Mouse (Mus musculus) kidney, embryonic 15.5 days (tissue): ENCODE data around the gene Serpinb1a. TPM values are rescaled to one million over a fixed set of nuclear protein-coding genes. Genes with fewer than 3 reads are reported as not detected.
"Not testable (repeated sequence)": the region's sequence is repeated elsewhere in the genome, so short reads cannot be mapped to it uniquely, and the experiment has no call there.

ENCODE experiments used
- ATAC-seq: fragments of 200-750 bp; cut with Nextera tagmentation; replicated peaks from 2 replicates; pipeline ENCODE4 v1.8.0; 2017; ENCODE audit warnings: moderate TSS enrichment; ENCODE audit not compliant: low FRiP score
- H3K27ac ChIP-seq: fragments of 300-500 bp; sonication (generic); 2 replicates; pipeline ENCODE4 v1.5.1; 2015; ENCODE audit warnings: mild to moderate bottlenecking, inconsistent platforms
- H3K27me3 ChIP-seq: fragments of 300-500 bp; sonication (generic); 2 replicates; pipeline ENCODE4 v1.6.1; 2015; ENCODE audit warnings: inconsistent platforms
- H3K36me3 ChIP-seq: fragments of 300-500 bp; sonication (generic); 2 replicates; pipeline ENCODE4 v1.6.1; 2015; ENCODE audit warnings: inconsistent platforms
- H3K4me1 ChIP-seq: fragments of 300-500 bp; sonication (generic); 2 replicates; pipeline ENCODE4 v1.6.1; 2015; ENCODE audit warnings: inconsistent platforms
- H3K4me2 ChIP-seq: fragments of 300-500 bp; sonication (generic); 2 replicates; pipeline ENCODE4 v1.6.1; 2015; ENCODE audit warnings: moderate library complexity, mild to moderate bottlenecking, inconsistent platforms
- H3K4me3 ChIP-seq: fragments of 300-500 bp; sonication (generic); replicated peaks from 2 replicates; pipeline ENCODE4 v1.5.1; 2015; ENCODE audit warnings: mild to moderate bottlenecking, inconsistent platforms
- H3K9ac ChIP-seq: fragments of 300-500 bp; sonication (generic); 2 replicates; pipeline ENCODE4 v1.6.1; 2015; ENCODE audit warnings: mild to moderate bottlenecking, inconsistent platforms
- H3K9me3 ChIP-seq: fragments of 300-500 bp; sonication (generic); replicated peaks from 2 replicates; pipeline ENCODE4 v1.6.1; 2016; ENCODE audit warnings: inconsistent platforms
- WGBS: fragments of 180-500 bp; shearing (Covaris S2); methylation state at CpG from one replicate; pipeline ENCODE4 v1.1.7; 2015; ENCODE audit warnings: mixed read lengths; 5-methylcytosine and 5-hydroxymethylcytosine counted together
- polyA plus RNA-seq: library from polyadenylated mRNA; unstranded; fragments of >200 nt; fragmentation: Nextera tagmentation; extraction: Ambion mirVana; gene quantifications from 2 replicates; pipeline ENCODE4 v1.2.1, GENCODE M21; 2015

The Serpinb1a gene
- polyA plus RNA-seq, 1 experiment from 2014 or later: 12.4 TPM

DNA sequence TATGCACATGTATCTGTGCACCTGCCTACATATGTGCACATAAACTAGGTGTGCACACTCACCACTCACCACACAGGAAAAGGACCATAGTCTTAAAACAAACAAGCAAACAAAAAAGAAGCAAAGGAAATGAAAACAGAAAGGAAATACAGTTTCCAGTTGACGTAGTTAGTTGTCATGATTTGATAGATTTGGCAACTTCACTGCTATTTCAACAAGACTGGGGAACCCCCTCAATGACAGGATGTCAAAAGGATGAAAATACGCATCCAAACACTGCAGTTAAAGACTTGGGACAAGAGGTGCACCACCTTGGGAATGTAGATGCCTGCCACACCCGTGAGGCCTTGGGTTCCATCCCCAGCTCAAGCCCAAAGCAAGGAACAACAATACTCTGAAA lies 13.5 kb upstream of the Serpinb1a start:
- H3K36me3 ChIP-seq, H3K4me2 ChIP-seq, ATAC-seq, H3K9ac ChIP-seq, H3K9me3 ChIP-seq, H3K27ac ChIP-seq, H3K4me3 ChIP-seq, H3K27me3 ChIP-seq, H3K4me1 ChIP-seq: not testable (repeated sequence)
- WGBS: 79% methylated on average over 3 of the region's 3 CpGs

DNA sequence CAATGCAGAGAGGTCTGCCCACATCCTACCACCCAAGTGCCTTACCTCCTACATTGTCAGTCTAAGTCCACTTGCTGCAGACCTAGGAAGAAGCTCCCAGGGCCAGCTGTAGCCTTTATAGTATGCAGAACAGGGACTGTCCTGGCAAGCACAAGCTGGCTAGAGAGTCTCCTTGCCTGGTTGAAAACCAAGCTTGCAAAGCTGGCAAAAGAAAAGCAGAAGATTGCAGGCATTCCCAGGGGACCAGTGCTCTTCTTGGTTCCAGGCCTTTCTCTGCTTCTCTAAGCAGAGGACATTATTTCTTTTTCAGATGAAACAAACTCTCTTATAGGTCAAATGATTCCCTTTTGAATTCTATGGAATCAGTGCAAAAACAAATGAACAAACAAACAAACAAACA lies 12.5 kb upstream of the Serpinb1a start:
- Histone ChIP-seq H3K27me3 (no peaks in the 10 kb centered on the region), H3K36me3 (no peaks in the 10 kb centered on the region), H3K4me3 (no peak overlapping the region), H3K9me3 (no peaks in the 10 kb centered on the region), H3K4me2 (no peak overlapping the region), H3K4me1 (0 out of 2 replicates have a peak, but pooled peaks cover 4% of the 10 kb centered on the region), H3K27ac (no peak overlapping the region), H3K9ac (no peak overlapping the region)
- ATAC-seq: no peak

DNA sequence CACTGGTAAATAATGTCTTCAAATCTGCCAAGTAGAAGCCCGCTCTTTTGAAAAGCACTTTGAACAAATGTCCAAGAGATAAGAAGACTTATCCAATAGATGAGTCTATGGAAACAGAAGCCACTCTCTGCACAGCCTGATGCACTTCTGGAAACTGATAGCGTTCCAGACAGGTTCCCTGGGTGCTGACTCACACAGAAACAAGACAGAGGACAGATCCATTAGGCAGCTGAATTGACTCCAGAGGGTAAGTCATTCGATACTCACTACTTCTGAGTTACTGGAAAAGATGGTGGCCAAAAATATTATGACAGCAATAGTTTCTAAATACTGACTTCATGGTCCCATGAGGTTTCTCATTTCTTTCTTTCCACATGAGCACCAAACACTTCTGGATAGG lies 9.8 kb upstream of the Serpinb1a start:
- H3K9me3 ChIP-seq: no peaks in the 10 kb centered on the region
- 80% methylated on average over 3 of the region's 3 CpGs for WGBS
- H3K27me3 ChIP-seq: no peaks in the 10 kb centered on the region
- no peaks in the 10 kb centered on the region for H3K36me3 ChIP-seq
- ATAC-seq: no peak
- H3K4me1 ChIP-seq: 0 out of 2 replicates have a peak, but pooled peaks cover 4% of the 10 kb centered on the region
- no peak overlapping the region for H3K4me3 ChIP-seq
- H3K4me2 ChIP-seq: no peak overlapping the region
- H3K9ac ChIP-seq: no peak overlapping the region
- H3K27ac ChIP-seq: no peak overlapping the region

DNA sequence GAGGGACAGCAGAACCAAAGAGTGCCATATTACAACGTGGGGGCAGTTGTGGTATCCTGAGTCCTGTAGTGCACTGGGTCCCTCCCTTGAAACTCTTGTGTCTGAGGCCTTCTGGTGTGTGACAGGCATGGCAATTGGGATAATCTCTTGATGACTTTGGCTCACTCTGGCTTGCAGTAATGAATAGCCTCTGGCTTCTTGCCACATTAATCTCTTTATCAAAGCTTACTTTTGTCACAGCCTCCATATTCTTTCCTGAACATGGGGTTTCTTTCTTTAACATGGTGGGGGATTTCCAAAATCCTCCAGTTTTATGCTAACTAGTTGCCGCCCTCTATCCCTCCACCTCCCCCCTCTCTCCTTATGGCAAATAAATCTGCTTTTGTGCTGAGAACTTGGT lies 2.1 kb upstream of the Serpinb1a start:
- no peak for ATAC-seq
- Histone ChIP-seq H3K4me1 (peaks cover 20% of the 10 kb centered on the region), H3K9ac (no peak overlapping the region), H3K4me3 (no peak overlapping the region), H3K36me3 (no peaks in the 10 kb centered on the region), H3K4me2 (no peak overlapping the region), H3K9me3 (no peaks in the 10 kb centered on the region), H3K27me3 (no peaks in the 10 kb centered on the region), H3K27ac (no peak overlapping the region)
- 75% methylated on average over 2 of the region's 2 CpGs for WGBS

DNA sequence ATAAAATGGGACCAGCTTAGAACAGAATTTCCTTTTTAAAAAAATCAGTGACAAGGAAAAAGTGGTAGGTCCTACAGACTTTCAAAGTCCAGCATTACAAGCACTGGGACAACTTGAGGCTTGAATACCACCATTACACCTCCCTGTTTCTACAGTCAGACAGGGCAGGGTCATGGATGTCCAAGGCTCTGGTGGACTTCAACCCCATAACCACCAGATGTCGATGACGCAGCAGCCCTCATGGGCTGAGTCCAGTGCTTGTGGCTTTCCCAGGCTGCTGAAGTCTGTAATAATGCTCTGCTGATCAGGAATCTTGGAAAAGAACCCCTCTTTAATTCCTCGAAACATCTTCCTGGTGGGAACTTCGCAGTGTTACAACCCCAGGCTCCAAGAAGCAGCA lies 1.6 kb upstream of the Serpinb1a start:
- ATAC-seq: no peak
- H3K4me1 ChIP-seq: peaks cover 20% of the 10 kb centered on the region

DNA sequence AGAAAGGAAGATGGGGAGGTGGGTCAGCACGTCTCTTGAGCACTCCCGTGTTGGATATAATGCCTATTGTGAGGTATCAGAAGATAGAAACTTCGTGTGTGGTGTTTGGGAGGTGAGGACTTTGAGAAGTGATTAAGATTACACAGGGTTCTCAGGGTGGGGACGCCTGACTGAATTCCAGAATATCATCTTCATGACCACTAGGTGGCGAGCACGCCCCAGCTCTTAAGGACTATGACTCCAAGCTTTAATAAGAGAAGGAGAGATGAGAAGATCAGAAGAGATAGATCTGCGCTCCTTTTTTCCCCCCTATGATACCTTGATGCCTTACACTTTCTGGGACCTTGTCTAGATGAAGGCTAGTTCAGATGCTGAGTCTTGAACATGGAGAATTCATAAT lies 982 bp upstream of the Serpinb1a start:
- Histone ChIP-seq H3K36me3 (no peaks in the 10 kb centered on the region), H3K27ac (no peak overlapping the region), H3K9me3 (no peaks in the 10 kb centered on the region), H3K4me2 (no peak overlapping the region), H3K27me3 (no peaks in the 10 kb centered on the region), H3K9ac (no peak overlapping the region), H3K4me1 (peaks cover 20% of the 10 kb centered on the region), H3K4me3 (no peak overlapping the region)
- no peak; the same call in 1 of the 2 replicates for ATAC-seq
- WGBS: 15% methylated on average over 7 of the region's 7 CpGs

More for the DNA sequence above, 1.6 kb upstream of the Serpinb1a start:
- 95% methylated on average over 4 of the region's 4 CpGs for WGBS
- no peaks in the 10 kb centered on the region for H3K36me3 ChIP-seq
- no peak overlapping the region for H3K9ac ChIP-seq
- H3K4me3 ChIP-seq: no peak overlapping the region
- H3K27ac ChIP-seq: no peak overlapping the region
- H3K27me3 ChIP-seq: no peaks in the 10 kb centered on the region
- H3K4me2 ChIP-seq: no peak overlapping the region
- no peaks in the 10 kb centered on the region for H3K9me3 ChIP-seq

DNA sequence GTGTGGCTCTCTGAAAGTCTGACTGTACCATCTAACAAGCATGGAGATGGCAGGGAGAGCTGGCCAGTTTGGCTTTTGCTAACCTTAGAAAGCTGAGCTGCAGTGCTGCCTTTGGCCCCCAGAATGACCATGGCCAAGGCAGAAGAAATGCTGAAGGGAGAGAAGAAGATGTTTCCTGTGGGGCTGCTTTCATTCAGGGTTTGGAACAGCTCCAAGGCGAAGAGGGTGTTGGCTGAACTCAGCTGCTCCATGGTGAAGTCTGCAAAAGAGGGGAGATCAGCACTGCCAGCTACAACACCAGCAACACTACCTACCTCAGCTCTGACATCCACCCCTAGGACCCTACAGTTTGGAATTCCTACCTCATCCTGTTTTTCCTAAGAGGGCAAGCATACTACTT lies 829 bp downstream of the Serpinb1a start:
- Histone ChIP-seq H3K4me1 (peaks cover 20% of the 10 kb centered on the region), H3K9ac (no peak overlapping the region), H3K36me3 (no peaks in the 10 kb centered on the region), H3K4me3 (no peak overlapping the region), H3K9me3 (no peaks in the 10 kb centered on the region), H3K4me2 (0 out of 2 replicates have a peak overlapping the region, but pooled peaks have one; percentile 16), H3K27me3 (no peaks in the 10 kb centered on the region), H3K27ac (no peak overlapping the region)
- WGBS: 83% methylated on average over 1 of the region's 1 CpGs
- ATAC-seq: no peak

DNA sequence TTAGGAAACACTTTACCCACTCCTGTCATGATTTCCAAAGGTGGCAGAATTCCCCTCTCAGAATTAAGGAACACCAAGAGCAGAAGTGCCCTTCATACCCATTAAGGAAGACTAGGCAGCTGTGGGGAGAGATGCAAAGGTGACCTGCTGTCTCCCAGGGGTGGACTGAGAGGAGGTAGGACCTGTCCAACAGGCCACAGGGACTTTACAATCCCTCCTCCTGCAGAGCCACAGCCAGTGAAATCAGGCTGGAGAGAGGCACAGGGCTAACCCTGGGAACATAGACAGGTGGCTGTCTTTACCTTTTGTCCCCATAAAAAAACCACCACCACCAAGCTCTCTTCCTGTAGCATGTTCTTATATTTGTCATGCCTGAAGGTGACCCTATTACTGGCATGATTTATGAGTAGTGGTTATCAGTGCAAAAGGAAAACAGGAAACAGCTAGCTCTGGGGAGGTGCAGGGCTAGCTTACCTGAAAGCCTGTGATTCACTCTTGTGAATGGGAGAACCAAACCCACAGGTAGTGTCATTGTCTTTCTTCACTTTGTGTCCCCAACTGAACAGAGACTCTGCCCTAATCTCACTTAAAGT lies 1.4 kb downstream of the Serpinb1a start:
- no peaks in the 10 kb centered on the region for H3K27me3 ChIP-seq
- ATAC-seq: no peak
- H3K27ac ChIP-seq: 0 out of 2 replicates have a peak overlapping the region, but pooled peaks have one; percentile 18

DNA sequence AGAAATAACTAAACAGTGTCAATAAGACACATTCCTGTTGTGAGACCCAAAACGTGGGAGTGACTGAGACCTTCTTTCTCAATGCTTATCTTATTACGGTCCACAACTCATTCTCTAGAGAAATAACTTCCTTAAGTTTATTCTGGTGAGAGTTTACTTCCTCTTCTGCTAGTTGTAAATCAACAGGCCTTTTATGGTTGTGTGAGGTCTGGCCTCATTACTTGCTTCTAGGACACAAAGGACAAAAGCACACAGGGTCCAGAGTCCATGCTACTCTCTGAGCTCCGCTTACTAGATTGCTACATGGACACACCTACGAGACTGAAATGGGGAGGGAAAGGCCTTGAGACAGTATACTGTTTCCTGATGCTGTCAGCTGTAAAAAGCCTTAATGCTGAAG lies 1.9 kb downstream of the Serpinb1a start:
- 0 out of 2 replicates have a peak overlapping the region, but pooled peaks have one; percentile 18 for H3K27ac ChIP-seq

More for the DNA sequence above, 1.4 kb downstream of the Serpinb1a start:
- H3K9ac ChIP-seq: no peak overlapping the region
- no peak overlapping the region for H3K4me3 ChIP-seq
- peaks cover 20% of the 10 kb centered on the region for H3K4me1 ChIP-seq
- H3K4me2 ChIP-seq: no peak overlapping the region
- H3K9me3 ChIP-seq: no peaks in the 10 kb centered on the region
- no peaks in the 10 kb centered on the region for H3K36me3 ChIP-seq

DNA sequence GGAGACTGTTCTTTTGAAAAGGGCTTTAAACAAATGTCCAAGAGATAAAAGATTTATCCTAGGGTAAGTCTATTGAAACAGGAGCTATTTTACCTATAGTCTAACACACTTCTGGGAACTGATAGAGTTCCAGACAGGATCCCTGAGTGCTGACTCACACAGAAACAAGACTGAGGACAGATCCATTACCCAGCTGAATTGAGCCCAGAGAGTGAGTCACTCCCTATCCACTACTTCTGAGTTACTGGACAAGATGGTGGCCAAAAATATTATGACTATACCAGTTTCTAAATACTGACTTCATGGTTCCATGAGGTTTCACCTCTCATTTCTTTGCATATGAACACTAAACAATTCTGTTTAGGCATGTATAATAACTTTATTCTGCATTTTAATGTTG lies 4.8 kb downstream of the Serpinb1a start:
- no peak overlapping the region for H3K4me3 ChIP-seq
- no peak overlapping the region for H3K27ac ChIP-seq
- H3K4me1 ChIP-seq: peaks cover 20% of the 10 kb centered on the region
- H3K9ac ChIP-seq: no peak overlapping the region
- no peak overlapping the region for H3K4me2 ChIP-seq
- no peaks in the 10 kb centered on the region for H3K36me3 ChIP-seq
- H3K9me3 ChIP-seq: no peaks in the 10 kb centered on the region
- ATAC-seq: no peak
- H3K27me3 ChIP-seq: no peaks in the 10 kb centered on the region

More for the DNA sequence above, 1.9 kb downstream of the Serpinb1a start:
- 15% methylated on average over 4 of the region's 4 CpGs for WGBS
- Histone ChIP-seq H3K4me1 (peaks cover 20% of the 10 kb centered on the region), H3K9ac (no peak overlapping the region), H3K27me3 (no peaks in the 10 kb centered on the region), H3K4me2 (no peak overlapping the region), H3K4me3 (no peak overlapping the region), H3K9me3 (no peaks in the 10 kb centered on the region), H3K36me3 (no peaks in the 10 kb centered on the region)
- peak; percentile 64; the same call in 1 of the 2 replicates for ATAC-seq

DNA sequence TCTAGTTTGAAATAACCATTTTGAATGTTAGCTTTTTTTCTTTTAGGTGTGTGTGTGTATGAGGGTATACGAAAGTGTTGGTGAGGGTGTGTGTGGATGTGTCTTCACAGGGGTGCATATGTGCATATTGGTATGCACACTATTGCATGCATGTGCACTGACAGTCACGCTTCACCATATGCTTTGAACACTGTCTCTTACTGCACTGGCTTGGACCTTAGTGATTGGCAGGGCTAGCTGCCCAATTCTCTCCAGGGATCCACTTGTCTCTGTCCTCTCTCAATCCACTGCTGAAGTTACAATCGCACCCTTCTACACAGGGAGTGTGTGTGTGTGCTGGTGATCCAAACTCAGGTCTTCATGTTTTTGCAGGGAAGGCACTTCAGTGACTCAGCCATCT lies 9.6 kb downstream of the Serpinb1a start:
- Histone ChIP-seq H3K27me3 (no peaks in the 10 kb centered on the region), H3K4me2 (no peak overlapping the region), H3K4me1 (no peaks in the 10 kb centered on the region), H3K4me3 (no peak overlapping the region), H3K9me3 (no peaks in the 10 kb centered on the region), H3K9ac (no peak overlapping the region), H3K36me3 (no peaks in the 10 kb centered on the region), H3K27ac (no peak overlapping the region)
- no peak for ATAC-seq
- WGBS: 86% methylated on average over 3 of the region's 3 CpGs

DNA sequence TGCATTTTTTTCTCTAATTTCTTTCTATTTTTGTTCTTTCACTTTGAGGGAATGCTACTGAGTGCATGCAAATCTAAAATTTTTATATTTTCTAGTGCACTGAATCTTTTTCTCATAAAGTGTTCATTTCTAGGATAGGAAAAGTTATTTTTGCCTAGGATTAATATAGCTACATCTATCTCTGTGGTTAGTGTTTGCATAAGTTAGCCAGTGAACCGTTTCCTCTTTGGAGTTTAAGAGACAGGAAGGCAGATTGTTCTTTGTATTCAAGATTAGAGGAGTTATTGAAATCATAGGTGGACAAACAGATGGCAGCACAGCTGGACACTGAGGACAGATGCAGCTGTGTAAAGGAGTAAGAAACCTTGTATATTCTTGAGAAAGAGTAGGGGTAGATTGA lies 11.7 kb downstream of the Serpinb1a start:
- Histone ChIP-seq H3K9me3 (no peaks in the 10 kb centered on the region), H3K9ac (no peak overlapping the region), H3K27me3 (no peaks in the 10 kb centered on the region), H3K4me2 (no peak overlapping the region), H3K27ac (no peak overlapping the region), H3K4me1 (no peaks in the 10 kb centered on the region), H3K36me3 (no peaks in the 10 kb centered on the region), H3K4me3 (no peak overlapping the region)
- WGBS: 60% methylated on average over 1 of the region's 1 CpGs
- ATAC-seq: no peak

DNA sequence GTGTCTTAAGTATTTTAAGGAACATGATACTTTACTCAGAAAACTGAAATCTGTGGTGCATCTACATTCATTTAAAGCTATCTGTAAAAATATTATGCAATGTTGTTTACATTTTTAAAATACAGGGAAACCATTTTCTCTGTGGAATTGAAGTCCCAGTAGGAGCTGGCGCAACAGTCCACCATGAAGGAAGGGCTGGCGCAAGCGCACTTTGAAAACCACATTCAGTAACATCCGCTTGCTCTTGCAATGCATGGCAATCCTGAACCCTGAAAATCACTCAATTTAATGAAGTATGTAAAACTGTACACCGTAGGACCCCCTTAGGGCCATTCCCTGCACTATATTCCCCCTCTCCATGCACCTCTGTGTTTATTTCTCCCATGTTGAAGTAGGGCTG lies 16.5 kb downstream of the Serpinb1a start:
- Histone ChIP-seq H3K36me3 (no peaks in the 10 kb centered on the region), H3K27me3 (no peaks in the 10 kb centered on the region), H3K4me3 (no peak overlapping the region), H3K4me1 (no peaks in the 10 kb centered on the region), H3K27ac (no peak overlapping the region), H3K4me2 (no peak overlapping the region), H3K9me3 (no peaks in the 10 kb centered on the region), H3K9ac (no peak overlapping the region)
- WGBS: 90% methylated on average over 5 of the region's 5 CpGs
- ATAC-seq: no peak
